Mouse (Mus musculus): Measurements from ENCODE around the gene Kpna4. TPM values are rescaled to one million over a fixed set of nuclear protein-coding genes. Genes with fewer than 3 reads are reported as not detected.
"Not testable (repeated sequence)": the region's sequence is repeated elsewhere in the genome, so short reads cannot be mapped to it uniquely, and the experiment has no call there.

The Kpna4 gene
- total and polyA plus RNA-seq, 3 experiments, result 14.4 to 126 (median 66.7) TPM

- H3K36me3 ChIP-seq (replicated peaks), result peaks cover 85% of the 10 kb centered on the region
- ATAC-seq (ENCODE audit: extremely low read depth, insufficient number of reproducible peaks, low FRiP score, poor library complexity, severe bottlenecking), result 0 out of 2 replicates have a peak, but pooled peaks have one; percentile 8
These were observed 106.6 kb downstream of the Kpna4 start for GRCm38 (mm10) chr3:69020285-69020684.

GRCm38 (mm10) chr3:69018635-69019034, 108.3 kb downstream of the Kpna4 start:
- H3K4me1 ChIP-seq (ENCODE audit: insufficient read depth, low read depth, low read length); H3K9me3 ChIP-seq (replicated peaks); ATAC-seq (ENCODE audit: extremely low read depth, insufficient number of reproducible peaks, low FRiP score, poor library complexity, severe bottlenecking); H3K4me3 ChIP-seq (ENCODE audit: low read depth, low read length); H3K27me3 ChIP-seq (ENCODE audit: insufficient read depth, low read length); DNase-seq (ENCODE audit: low spot score): not testable (repeated sequence)
- peaks cover 85% of the 10 kb centered on the region for H3K36me3 ChIP-seq (replicated peaks)

More at GRCm38 (mm10) chr3:69020285-69020684, 106.6 kb downstream of the Kpna4 start:
- Histone ChIP-seq H3K27me3 (ENCODE audit: insufficient read depth, low read length) (no peaks in the 10 kb centered on the region), H3K4me3 (ENCODE audit: low read depth, low read length) (no peak overlapping the region), H3K9me3 (replicated peaks) (no peaks in the 10 kb centered on the region), H3K4me1 (ENCODE audit: insufficient read depth, low read depth, low read length) (peaks cover 4% of the 10 kb centered on the region; the same call in 1 of the 2 replicates)
- DNase-seq (ENCODE audit: low spot score), result no peak
- TF ChIP-seq GATA2 (IDR thresholded peaks at IDR 0.05; ENCODE audit: borderline replicate concordance, low read depth, low read length), result no peak
- TF ChIP-seq TAL1 (conservative IDR thresholded peaks at IDR 0.05; ENCODE audit: low read depth, low read length), result no peak
- 0 out of 2 replicates have a peak, but pooled peaks have one; percentile 3 for TF ChIP-seq CTCF (IDR thresholded peaks at IDR 0.05; ENCODE audit: low read depth, low read length)

GRCm38 (mm10) chr3:69017181-69017580, 109.7 kb downstream of the Kpna4 start:
- H3K9me3 ChIP-seq (replicated peaks), result no peaks in the 10 kb centered on the region
- peaks cover 85% of the 10 kb centered on the region for H3K36me3 ChIP-seq (replicated peaks)
- no peaks in the 10 kb centered on the region for H3K27me3 ChIP-seq (ENCODE audit: insufficient read depth, low read length)
- ATAC-seq (ENCODE audit: extremely low read depth, insufficient number of reproducible peaks, low FRiP score, poor library complexity, severe bottlenecking), result no peak
- no peak for DNase-seq (ENCODE audit: low spot score)
- H3K4me1 ChIP-seq (ENCODE audit: insufficient read depth, low read depth, low read length), result peaks cover 7% of the 10 kb centered on the region
- H3K4me3 ChIP-seq (ENCODE audit: low read depth, low read length), result no peak overlapping the region
- no peak for TF ChIP-seq TAL1 (conservative IDR thresholded peaks at IDR 0.05; ENCODE audit: low read depth, low read length)
- no peak for TF ChIP-seq GATA1 (IDR thresholded peaks at IDR 0.05; ENCODE audit: borderline replicate concordance, low read length)
- no peak for TF ChIP-seq GATA2 (IDR thresholded peaks at IDR 0.05; ENCODE audit: borderline replicate concordance, low read depth, low read length)
- no peak for TF ChIP-seq POLR2AphosphoS5 (IDR thresholded peaks at IDR 0.05; ENCODE audit: insufficient replicate concordance, low read depth, low read length)
- TF ChIP-seq CTCF (IDR thresholded peaks at IDR 0.05; ENCODE audit: low read depth, low read length), result no peak

Other genes with a start within 250 kb of the Kpna4 start
- gene Ift80, start 122.5 kb downstream of the Kpna4 start, total RNA-seq (2014; fragmentation: Nextera tagmentation), result 21.7 and 66.1 TPM in 2 replicates
- 14.8 and 17.6 TPM in 2 replicates for gene Ift80, start 122.5 kb downstream of the Kpna4 start, total RNA-seq (2017)
- 0.32 and 0.56 TPM in 2 replicates for gene Ift80, start 122.5 kb downstream of the Kpna4 start, polyA plus RNA-seq (2012)
- 591 and 614 TPM in 2 replicates for gene Smc4, start 122.4 kb downstream of the Kpna4 start, total RNA-seq (2014; fragmentation: Nextera tagmentation)
- gene Smc4, start 122.4 kb downstream of the Kpna4 start, total RNA-seq (2017), result 364 and 430 TPM in 2 replicates
- 98.6 and 99.9 TPM in 2 replicates for gene Smc4, start 122.4 kb downstream of the Kpna4 start, polyA plus RNA-seq (2012)
- gene Trim59, start 82.4 kb downstream of the Kpna4 start, total RNA-seq (2014; fragmentation: Nextera tagmentation), result 126 and 158 TPM in 2 replicates
- 32.8 and 35.7 TPM in 2 replicates for gene Trim59, start 82.4 kb downstream of the Kpna4 start, total RNA-seq (2017)
- 9.6 and 11.1 TPM in 2 replicates for gene Trim59, start 82.4 kb downstream of the Kpna4 start, polyA plus RNA-seq (2012)
- gene Arl14, start 95.3 kb upstream of the Kpna4 start, total RNA-seq (2014; fragmentation: Nextera tagmentation), result not detected in 2 replicates
- gene Arl14, start 95.3 kb upstream of the Kpna4 start, total RNA-seq (2017), result not detected in 2 replicates
- gene Arl14, start 95.3 kb upstream of the Kpna4 start, polyA plus RNA-seq (2012), result not detected in 2 replicates
- gene Ppm1l, start 189.7 kb upstream of the Kpna4 start, total RNA-seq (2014; fragmentation: Nextera tagmentation), result 12.8 and 16.6 TPM in 2 replicates
- gene Ppm1l, start 189.7 kb upstream of the Kpna4 start, total RNA-seq (2017), result 4.2 and 5.6 TPM in 2 replicates
- 1.5 TPM in 2 replicates for gene Ppm1l, start 189.7 kb upstream of the Kpna4 start, polyA plus RNA-seq (2012)

All from G1E (cell line).